Mouse (Mus musculus): ENCODE data around the gene Adgrv1. TPM values are rescaled to one million over a fixed set of nuclear protein-coding genes. Genes with fewer than 3 reads are reported as not detected.

The Adgrv1 gene
- polyA plus RNA-seq, 1 experiment from 2014 or later = 44.5 TPM

- Histone ChIP-seq H3K4me1 (no peaks in the 10 kb centered on the region), H3K9me3 (no peaks in the 10 kb centered on the region), H3K27me3 (no peaks in the 10 kb centered on the region), H3K4me2 (no peak overlapping the region), H3K27ac (0 out of 2 replicates have a peak overlapping the region, but pooled peaks have one; percentile 19), H3K4me3 (replicated peaks) (no peak overlapping the region), H3K36me3 (replicated peaks) (peaks cover 14% of the 10 kb centered on the region), H3K9ac (no peak overlapping the region)
- WGBS = 84% methylated on average over 7 of the region's 7 CpGs
- ATAC-seq (ENCODE audit: low FRiP score) = no peak
Measured at GRCm38 (mm10) chr13:81449198-81449597, 183.8 kb downstream of the Adgrv1 start.

DNA sequence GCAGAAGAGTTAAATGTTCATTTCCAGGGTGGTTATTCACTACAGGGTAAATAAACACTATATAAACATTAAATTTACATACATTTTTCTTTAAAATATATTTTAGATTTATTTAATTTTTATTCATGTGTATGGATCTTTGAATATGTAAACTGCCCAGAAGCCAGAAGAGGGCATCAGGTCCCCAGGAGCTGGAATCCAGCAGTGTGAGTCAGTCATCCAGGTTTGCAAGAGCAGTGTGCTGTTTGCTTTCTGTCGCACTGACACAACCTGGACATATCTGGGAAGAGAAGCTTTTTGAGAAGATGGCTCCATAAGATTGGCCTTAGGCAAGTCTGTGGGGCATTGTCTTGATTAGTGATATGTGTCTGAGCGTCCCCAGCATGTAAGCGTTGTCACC lies 191.5 kb downstream of the Adgrv1 start:
- Histone ChIP-seq H3K9me3 (no peaks in the 10 kb centered on the region), H3K4me1 (no peaks in the 10 kb centered on the region), H3K27me3 (no peaks in the 10 kb centered on the region), H3K4me3 (replicated peaks) (no peak overlapping the region), H3K36me3 (replicated peaks) (peaks cover 41% of the 10 kb centered on the region), H3K9ac (no peak overlapping the region), H3K4me2 (no peak overlapping the region), H3K27ac (no peak overlapping the region)
- ATAC-seq (ENCODE audit: low FRiP score) = no peak
- 87% methylated on average over 3 of the region's 3 CpGs for WGBS

- Histone ChIP-seq H3K27me3 (no peaks in the 10 kb centered on the region), H3K9ac (no peak overlapping the region), H3K9me3 (no peaks in the 10 kb centered on the region), H3K4me3 (replicated peaks) (no peak overlapping the region), H3K4me2 (no peak overlapping the region), H3K27ac (no peak overlapping the region), H3K36me3 (replicated peaks) (peaks cover 46% of the 10 kb centered on the region), H3K4me1 (no peaks in the 10 kb centered on the region)
- ATAC-seq (ENCODE audit: low FRiP score) = 0 out of 2 replicates have a peak, but pooled peaks have one; percentile 54
- 49% methylated on average over 12 of the region's 12 CpGs for WGBS
Measured at GRCm38 (mm10) chr13:81439390-81440025, 193.4 kb downstream of the Adgrv1 start.

GRCm38 (mm10) chr13:81437088-81437487 lies 195.9 kb downstream of the Adgrv1 start:
- H3K4me3 ChIP-seq (replicated peaks) = no peak overlapping the region
- H3K9me3 ChIP-seq = no peaks in the 10 kb centered on the region
- H3K9ac ChIP-seq = no peak overlapping the region
- no peaks in the 10 kb centered on the region for H3K4me1 ChIP-seq
- H3K27ac ChIP-seq = no peak overlapping the region
- 84% methylated on average over 8 of the region's 8 CpGs for whole genome bisulfite sequencing
- H3K36me3 ChIP-seq (replicated peaks) = peaks cover 58% of the 10 kb centered on the region
- no peaks in the 10 kb centered on the region for H3K27me3 ChIP-seq
- ATAC-seq (ENCODE audit: low FRiP score) = no peak
- H3K4me2 ChIP-seq = no peak overlapping the region

- WGBS = 79% methylated on average over 15 of the region's 15 CpGs
- no peak overlapping the region for H3K4me2 ChIP-seq
- no peaks in the 10 kb centered on the region for H3K9me3 ChIP-seq
- H3K27me3 ChIP-seq = no peaks in the 10 kb centered on the region
- H3K36me3 ChIP-seq (replicated peaks) = peaks cover 35% of the 10 kb centered on the region
- no peak overlapping the region for H3K4me3 ChIP-seq (replicated peaks)
- ATAC-seq (ENCODE audit: low FRiP score) = no peak
- H3K4me1 ChIP-seq = no peaks in the 10 kb centered on the region
- H3K9ac ChIP-seq = no peak overlapping the region
- H3K27ac ChIP-seq = no peak overlapping the region
Measured at GRCm38 (mm10) chr13:81426896-81427755, 205.8 kb downstream of the Adgrv1 start.

DNA sequence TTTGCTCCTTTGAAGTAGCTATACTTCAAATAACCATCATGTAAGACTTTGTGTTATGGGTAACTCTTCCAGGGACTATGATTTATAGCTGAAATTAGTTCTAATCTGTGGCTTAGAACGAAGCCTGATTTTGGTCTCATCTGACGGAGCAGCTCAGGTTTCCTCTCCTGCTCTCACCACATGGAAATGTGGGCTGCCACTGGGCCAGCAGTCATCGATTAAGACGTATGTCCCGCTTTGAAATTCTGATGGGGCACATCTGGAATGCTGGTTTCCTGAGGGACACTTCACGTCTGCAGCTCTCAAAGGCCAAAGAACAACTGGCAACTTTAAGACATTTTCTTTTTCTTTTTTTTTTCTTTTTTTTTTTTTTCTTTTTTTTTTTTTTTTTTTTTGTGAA lies 207.8 kb downstream of the Adgrv1 start:
- H3K36me3 ChIP-seq (replicated peaks) = peaks cover 19% of the 10 kb centered on the region
- no peak for ATAC-seq (ENCODE audit: low FRiP score)
- H3K27me3 ChIP-seq = no peaks in the 10 kb centered on the region

GRCm38 (mm10) chr13:81424002-81424401 lies 209.0 kb downstream of the Adgrv1 start:
- WGBS = 61% methylated on average over 4 of the region's 4 CpGs
- Histone ChIP-seq H3K36me3 (replicated peaks) (peaks cover 26% of the 10 kb centered on the region), H3K4me1 (no peaks in the 10 kb centered on the region), H3K27me3 (no peaks in the 10 kb centered on the region), H3K4me2 (no peak overlapping the region), H3K9me3 (no peaks in the 10 kb centered on the region), H3K9ac (no peak overlapping the region), H3K27ac (no peak overlapping the region), H3K4me3 (replicated peaks) (no peak overlapping the region)
- ATAC-seq (ENCODE audit: low FRiP score) = no peak

More for the DNA sequence above, 207.8 kb downstream of the Adgrv1 start:
- H3K27ac ChIP-seq = no peak overlapping the region
- 87% methylated on average over 6 of the region's 6 CpGs for WGBS
- no peak overlapping the region for H3K4me2 ChIP-seq
- H3K9me3 ChIP-seq = no peaks in the 10 kb centered on the region
- H3K4me3 ChIP-seq (replicated peaks) = no peak overlapping the region
- no peak overlapping the region for H3K9ac ChIP-seq
- H3K4me1 ChIP-seq = no peaks in the 10 kb centered on the region

DNA sequence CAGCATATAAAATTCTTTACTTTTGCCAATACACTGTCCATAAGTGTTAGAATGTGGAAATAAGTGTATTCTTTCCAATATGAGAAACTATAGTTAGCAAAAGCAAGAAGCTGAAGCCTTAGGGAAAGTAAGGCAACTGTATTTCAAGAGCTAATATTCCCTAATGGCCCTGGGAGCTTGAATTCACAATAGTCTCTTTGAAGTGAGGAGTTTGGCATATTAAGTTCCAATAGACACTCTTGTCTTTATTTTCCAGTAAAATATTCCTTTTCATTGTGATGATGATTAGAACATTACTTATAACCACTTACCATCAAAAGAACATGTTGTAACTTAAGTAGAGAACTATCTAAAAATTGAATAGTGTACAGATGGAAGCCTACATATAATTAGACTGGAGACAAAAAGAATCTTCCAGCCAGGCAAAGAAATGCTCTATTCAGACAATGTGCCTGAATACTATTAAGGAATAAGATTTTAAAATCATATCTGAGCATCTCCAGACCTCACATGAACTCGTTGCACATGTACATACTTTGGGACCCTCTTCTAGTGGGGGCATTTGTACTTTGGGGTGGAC lies 225.0 kb downstream of the Adgrv1 start:
- H3K36me3 ChIP-seq (replicated peaks) = peaks cover 15% of the 10 kb centered on the region; the same call in 1 of the 2 replicates
- no peak overlapping the region for H3K9ac ChIP-seq
- no peaks in the 10 kb centered on the region for H3K27me3 ChIP-seq
- H3K27ac ChIP-seq = no peak overlapping the region
- no peak overlapping the region for H3K4me2 ChIP-seq
- no peaks in the 10 kb centered on the region for H3K4me1 ChIP-seq
- H3K4me3 ChIP-seq (replicated peaks) = no peak overlapping the region
- ATAC-seq (ENCODE audit: low FRiP score) = no peak
- no peaks in the 10 kb centered on the region for H3K9me3 ChIP-seq
- 89% methylated on average over 1 of the region's 1 CpGs for WGBS

DNA sequence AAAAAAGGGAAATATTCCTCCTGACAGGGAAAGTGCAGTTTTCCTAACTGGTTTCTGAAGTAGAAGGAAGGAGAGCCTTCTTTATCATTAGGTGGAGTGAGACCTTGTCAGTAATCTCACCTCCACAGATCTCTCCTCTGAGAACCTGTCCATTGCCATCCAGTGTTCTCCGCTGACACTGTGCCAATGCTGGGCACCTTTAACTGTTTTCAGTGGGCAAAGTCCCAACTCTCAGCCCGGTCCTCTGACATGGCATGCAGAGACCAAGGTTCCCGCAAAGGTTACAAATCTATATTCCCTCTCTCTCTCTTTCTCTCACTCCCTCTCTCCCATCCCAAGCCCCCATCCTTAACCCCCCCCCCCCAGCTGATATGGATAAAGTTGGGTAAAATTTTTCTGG lies 230.1 kb downstream of the Adgrv1 start:
- Histone ChIP-seq H3K4me3 (replicated peaks) (no peak overlapping the region), H3K27me3 (no peaks in the 10 kb centered on the region), H3K9me3 (no peaks in the 10 kb centered on the region), H3K4me2 (no peak overlapping the region), H3K4me1 (no peaks in the 10 kb centered on the region), H3K27ac (no peak overlapping the region), H3K9ac (no peak overlapping the region), H3K36me3 (replicated peaks) (0 out of 2 replicates have a peak, but pooled peaks cover 9% of the 10 kb centered on the region)
- 94% methylated on average over 3 of the region's 3 CpGs for WGBS
- ATAC-seq (ENCODE audit: low FRiP score) = no peak

GRCm38 (mm10) chr13:81402191-81402590 lies 230.8 kb downstream of the Adgrv1 start:
- no peak overlapping the region for H3K27ac ChIP-seq
- no peaks in the 10 kb centered on the region for H3K9me3 ChIP-seq
- no peaks in the 10 kb centered on the region for H3K4me1 ChIP-seq
- peaks cover 10% of the 10 kb centered on the region; the same call in 1 of the 2 replicates for H3K36me3 ChIP-seq (replicated peaks)
- H3K4me2 ChIP-seq = no peak overlapping the region
- H3K4me3 ChIP-seq (replicated peaks) = no peak overlapping the region
- 58% methylated on average over 2 of the region's 2 CpGs for WGBS
- no peak overlapping the region for H3K9ac ChIP-seq
- no peaks in the 10 kb centered on the region for H3K27me3 ChIP-seq
- ATAC-seq (ENCODE audit: low FRiP score) = no peak

- H3K9ac ChIP-seq = no peak overlapping the region
- H3K27me3 ChIP-seq = no peaks in the 10 kb centered on the region
- H3K27ac ChIP-seq = no peak overlapping the region
- H3K4me3 ChIP-seq (replicated peaks) = no peak overlapping the region
- no peaks in the 10 kb centered on the region for H3K9me3 ChIP-seq
- whole genome bisulfite sequencing = 93% methylated on average over 1 of the region's 1 CpGs
- H3K4me2 ChIP-seq = no peak overlapping the region
- H3K36me3 ChIP-seq (replicated peaks) = peaks cover 14% of the 10 kb centered on the region; the same call in 1 of the 2 replicates
- H3K4me1 ChIP-seq = no peaks in the 10 kb centered on the region
- no peak for ATAC-seq (ENCODE audit: low FRiP score)
Measured at GRCm38 (mm10) chr13:81401742-81402141, 231.2 kb downstream of the Adgrv1 start.

GRCm38 (mm10) chr13:81385597-81386362 lies 247.2 kb downstream of the Adgrv1 start:
- Histone ChIP-seq H3K9me3 (no peaks in the 10 kb centered on the region), H3K4me1 (no peaks in the 10 kb centered on the region), H3K4me3 (replicated peaks) (no peak overlapping the region), H3K27ac (no peak overlapping the region), H3K9ac (no peak overlapping the region), H3K36me3 (replicated peaks) (peaks cover 10% of the 10 kb centered on the region), H3K27me3 (no peaks in the 10 kb centered on the region), H3K4me2 (no peak overlapping the region)
- WGBS = 89% methylated on average over 4 of the region's 4 CpGs
- no peak for ATAC-seq (ENCODE audit: low FRiP score)
